Mouse (Mus musculus) ovary, postnatal 10 days (tissue): ENCODE results near the gene Barhl2.

ENCODE experiments used
- DNase-seq: peaks from one replicate; pipeline ENCODE4 v3.0.0; 2022; ENCODE audit warnings: low spot score

Gene Barhl2

DNA sequence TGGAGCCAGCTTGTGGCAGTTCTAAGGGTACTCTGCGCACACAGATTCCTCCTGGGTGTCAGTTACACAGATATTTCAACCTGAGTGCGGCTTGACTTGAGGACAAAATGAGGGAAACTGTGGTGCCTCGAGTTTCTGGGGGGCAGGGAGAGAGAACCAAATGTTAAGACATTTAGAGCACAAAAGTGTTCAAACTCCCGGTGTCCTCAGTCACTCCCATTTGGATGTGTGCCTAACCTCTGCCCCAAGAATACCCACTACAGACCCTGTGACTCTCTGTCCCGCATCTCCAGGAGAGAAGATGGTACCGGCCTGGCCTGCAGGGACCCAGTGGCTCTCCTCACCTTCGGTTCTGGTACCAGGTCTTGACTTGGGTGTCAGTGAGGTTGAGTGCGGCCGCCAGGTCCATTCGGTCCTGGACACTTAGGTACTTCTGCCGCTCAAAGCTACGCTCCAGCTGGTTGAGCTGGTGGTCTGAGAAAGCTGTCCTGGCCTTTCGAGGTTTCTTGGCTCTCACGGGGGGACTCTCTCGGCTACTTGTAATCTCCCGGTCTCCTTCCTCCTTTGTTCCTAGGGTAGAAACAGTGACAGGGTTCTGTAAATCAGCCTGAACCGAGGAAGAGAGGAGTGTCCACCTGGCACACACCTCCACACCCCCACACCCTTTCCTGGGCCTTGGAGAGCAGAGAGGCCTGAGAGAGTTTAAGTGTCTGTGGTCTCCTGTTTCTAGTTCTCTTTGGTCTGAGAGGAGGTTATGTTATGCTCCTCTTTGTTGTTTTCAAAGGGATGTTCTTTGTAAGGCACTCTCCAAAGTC is 2.7 kb downstream of the Barhl2 start:
- no peak for DNase-seq

- no peak for DNase-seq
These were observed 3.4 kb downstream of the Barhl2 start for GRCm38 (mm10) chr5:106454411-106455105.

DNA sequence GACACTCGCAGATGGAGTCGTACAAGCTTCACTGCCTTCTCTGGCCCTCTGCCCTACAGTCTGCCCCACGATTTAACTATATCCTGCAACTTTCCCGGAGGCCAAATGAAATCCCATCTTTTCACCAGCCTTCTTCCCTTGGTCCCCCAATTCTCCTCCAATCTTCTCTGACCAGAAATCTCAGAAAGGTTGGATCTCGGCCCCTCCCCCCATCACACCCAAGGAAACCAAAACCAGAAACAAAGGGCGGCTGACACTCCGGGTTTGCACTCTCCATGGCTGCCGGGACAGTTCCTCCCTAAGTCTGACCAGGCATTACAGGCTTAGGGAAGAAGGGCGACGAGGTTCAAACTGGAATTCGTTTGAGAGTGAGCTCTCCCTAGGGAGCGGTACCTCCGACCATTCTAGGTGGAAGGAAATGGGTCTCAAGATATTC is 4.1 kb downstream of the Barhl2 start:
- no peak for DNase-seq

DNA sequence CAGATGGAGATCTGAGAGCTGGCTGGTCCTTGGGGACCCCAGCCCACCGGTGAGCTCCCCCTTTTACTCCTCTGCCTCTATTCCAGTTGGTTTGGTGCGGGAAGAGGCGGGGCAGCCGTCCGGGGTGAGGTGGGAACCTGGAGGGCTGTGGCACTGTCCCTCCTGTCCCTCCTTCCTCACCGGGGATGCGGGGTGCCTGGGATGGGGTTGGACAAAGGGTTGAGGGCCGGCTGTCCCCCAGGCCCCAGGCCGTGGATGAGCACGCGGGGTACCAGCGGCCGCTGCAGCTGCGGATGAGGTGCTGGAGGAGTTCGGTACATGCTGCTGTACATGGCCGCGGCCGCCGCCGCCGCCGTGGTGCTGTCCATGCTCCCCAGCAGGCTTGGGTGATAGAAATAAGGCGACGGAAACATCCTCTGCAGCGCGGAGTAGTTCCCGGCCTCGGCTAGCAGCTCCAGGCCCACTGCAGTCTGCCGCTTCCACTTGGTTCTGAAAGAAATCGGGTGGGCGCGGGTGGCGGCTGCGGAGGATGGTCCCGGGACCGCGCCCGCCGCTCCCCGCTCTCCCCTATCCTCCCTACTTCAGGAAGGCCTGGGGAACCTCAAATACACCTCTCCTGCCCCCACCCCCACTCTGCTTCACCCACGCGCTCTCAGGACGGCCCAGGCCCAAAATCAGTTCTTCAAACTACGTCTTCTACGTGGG is 4.6 kb downstream of the Barhl2 start:
- no peak for DNase-seq

- no peak for DNase-seq
These were observed 5.3 kb downstream of the Barhl2 start for GRCm38 (mm10) chr5:106452686-106453085.

DNA sequence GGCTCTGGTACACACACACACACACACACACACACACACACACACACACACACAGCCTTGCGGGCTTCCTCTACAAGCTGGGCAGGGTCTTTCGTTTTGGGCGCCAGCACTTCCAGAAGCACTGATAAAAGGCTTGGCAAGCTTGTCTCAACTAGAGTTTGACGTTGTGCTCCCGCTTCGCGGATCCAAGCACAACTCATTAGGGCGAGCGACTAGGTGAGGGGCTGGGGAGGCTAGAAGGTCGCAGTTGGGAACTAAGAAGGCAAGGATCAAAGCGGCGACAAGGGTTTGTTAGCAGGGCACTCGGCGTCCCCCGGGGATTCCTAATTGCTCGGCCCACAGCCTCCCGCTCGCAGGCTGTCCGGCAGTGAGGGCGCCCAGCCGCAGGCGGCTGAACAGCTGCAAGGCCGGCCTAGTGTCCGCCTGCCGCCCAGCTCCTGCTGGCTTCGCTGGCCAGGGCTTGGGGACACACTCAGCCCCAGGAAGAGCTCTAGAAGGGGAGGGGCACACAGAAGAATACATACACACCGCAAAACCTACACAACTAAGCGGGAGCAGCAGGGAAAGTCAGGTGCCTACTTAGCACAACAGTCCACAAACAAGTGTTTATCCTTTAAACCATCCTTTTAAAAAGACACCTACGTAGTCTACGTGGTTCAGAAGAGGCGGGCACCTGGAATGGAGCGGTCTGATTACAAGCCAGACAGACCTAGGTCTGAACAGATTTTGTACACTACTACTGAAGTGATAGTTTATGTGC is 6.1 kb downstream of the Barhl2 start:
- DNase-seq: no peak

DNA sequence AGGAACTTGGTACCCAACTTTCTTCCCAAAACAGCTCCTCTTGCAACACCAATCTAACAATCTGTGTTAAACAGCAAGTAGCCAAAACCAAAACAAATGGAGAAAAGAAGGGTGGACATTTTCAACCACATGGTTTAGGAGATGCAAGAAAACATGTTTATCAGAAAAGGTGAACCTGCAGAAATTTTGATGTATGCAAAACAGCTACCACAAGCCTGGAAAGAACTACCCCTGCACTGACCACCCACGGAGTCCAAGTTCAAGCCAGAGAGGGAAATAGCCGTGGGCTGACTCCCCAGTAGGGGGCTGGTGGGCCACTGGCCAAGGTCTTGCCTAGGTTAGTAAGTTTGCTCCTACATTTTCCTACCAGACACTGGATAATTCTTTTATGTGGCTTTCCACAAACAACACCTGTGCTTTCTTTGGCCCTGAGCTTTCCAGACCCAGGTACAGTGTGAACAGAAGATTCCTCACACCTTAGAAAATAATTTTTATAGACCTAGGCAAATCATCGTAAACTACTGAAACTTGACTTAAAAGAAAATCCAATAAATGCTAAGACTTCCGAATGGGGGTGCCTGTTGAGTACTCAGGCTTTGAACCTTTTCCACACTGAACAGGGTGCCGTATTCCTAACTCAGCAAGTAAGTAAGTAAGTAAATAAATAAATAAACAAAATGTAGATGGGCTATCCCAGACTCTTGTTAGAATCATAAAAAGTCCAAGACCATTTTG is 7.4 kb downstream of the Barhl2 start:
- no peak for DNase-seq

GRCm38 (mm10) chr5:106449720-106450425 is 8.1 kb downstream of the Barhl2 start:
- no peak for DNase-seq

- DNase-seq: no peak
These were observed 9.2 kb downstream of the Barhl2 start for GRCm38 (mm10) chr5:106448798-106449125.

DNA sequence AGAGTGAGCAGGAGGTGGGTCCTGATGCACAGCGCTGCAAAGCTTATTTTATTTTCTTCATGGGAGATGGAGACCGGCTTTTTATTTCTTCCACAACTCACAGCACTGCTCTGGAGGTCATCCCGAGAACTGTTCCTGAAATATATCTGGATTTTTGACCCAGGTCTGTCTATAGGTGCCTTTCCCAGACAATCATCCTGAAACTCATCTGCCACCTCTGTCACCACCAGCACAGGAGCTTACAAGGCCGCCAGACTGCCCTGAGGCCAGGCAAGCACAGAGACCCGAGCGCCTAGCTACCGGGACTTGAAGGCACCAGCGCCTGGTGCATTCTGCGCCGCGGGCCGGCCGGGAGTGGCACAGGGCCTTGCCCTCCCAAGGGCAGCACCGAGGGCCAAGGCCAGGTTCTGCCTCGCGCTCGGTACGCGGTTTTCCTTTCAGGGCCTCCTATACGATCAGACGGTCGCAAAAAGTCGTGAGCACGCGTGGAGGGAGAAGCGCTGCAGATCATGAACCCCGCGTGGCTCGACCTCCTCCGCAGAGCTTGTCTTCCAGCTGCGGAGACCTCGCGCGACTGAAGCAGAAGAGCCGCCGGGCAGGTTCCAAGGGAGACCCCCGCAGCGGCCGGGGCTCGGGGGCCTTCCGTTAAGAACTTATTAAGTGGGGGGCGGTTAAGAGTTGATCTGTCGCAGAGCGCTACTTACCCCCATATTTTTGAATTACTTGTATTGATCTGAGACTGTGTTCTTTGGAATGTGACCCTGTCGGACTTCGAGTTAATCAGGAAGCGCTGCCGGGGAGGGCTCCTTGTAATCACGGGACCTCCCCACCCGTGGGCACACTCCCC is 9.8 kb downstream of the Barhl2 start:
- no peak for DNase-seq

DNA sequence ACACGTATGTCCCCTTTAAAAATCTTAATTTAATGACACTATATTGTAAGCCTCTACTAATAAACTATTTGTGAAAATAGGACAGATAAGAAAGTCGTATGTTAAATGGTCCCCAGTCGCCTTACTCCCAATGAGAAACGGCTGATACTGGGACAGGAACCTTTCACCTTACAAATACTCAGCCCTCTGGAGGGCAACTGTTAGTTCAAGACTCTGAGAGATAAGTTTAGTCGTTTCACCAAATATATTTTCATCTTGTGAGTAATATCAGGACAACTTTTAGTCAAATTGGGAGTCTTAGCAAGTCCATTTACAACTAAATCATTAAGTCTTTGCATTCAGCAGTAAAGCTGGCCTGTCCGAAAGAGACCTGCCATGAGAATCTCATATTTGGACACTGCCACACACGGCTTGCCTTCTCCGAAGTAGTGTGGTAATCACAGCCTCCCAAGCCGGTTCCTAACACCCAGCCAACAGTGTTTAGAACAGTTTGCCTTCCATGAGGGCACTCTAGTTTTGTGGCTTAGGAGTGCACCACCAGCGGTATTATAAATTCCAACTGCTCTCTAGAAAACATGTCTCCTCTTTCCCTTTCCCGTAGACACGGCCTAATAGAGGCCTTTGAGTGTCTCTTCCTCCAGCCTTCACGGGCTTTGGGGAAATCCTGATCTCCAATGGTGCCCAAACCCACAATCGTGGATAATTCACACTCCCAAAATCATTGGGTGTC is 10.7 kb downstream of the Barhl2 start:
- DNase-seq: no peak

DNA sequence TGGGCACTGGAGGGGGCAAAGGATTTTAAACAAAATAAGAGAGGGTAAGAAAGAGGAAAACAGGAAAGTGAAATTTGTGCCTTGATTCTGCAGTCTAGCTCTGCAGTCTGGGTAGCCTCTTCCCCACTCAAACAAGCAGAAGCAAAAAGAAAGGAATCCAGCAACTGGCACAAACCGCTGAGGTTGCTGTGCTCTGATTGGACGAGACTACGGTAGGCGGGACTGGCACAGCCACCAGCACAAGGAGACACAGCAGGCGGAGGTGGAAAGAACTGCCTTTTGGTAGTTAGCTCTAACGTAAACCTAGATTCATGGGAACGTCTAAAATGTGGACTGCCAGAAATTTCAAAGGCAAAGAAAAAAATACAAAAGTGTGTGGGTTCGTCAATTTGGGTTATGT is 11.4 kb downstream of the Barhl2 start:
- no peak for DNase-seq

- no peak for DNase-seq
These were observed 12.3 kb downstream of the Barhl2 start for GRCm38 (mm10) chr5:106445681-106446080.

DNA sequence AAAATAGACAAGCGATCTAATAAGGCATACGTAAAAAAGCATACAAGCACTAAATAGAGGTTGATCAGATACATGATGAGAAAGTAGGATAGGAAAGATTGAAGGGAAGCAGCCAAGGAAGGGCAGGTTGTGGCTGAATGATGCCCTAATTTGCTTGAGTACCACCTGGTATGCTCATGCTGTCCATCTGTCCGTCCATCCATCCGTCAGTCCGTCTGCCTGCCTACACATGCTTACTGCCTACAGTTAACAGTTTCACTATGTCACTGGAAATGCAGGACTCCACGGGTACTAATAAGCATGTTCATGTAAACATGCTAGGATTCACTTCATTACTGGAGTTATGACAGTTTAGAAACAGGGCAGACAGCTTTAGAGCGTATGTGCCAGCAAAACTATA is 19.1 kb downstream of the Barhl2 start:
- no peak for DNase-seq

GRCm38 (mm10) chr5:106426069-106426468 is 31.9 kb downstream of the Barhl2 start:
- DNase-seq: no peak

DNA sequence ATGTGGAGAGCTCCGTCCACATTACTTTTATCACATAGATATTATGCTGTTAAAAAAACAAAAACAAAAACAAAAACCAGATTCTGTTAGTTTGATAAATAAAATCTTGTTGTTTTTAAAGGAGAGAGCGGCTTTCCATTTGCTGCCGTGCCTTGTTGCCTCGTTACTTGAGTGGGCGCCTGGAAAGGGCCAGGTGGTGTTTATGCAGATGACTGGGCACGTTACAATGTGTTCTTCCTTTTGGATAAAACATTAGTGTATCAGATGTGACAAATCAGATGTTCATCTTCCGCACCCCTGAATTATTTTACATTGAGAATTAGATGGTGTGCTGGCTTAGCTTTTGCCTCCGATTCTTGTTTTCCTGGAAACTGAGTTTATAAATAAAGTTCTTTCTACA is 37.1 kb downstream of the Barhl2 start:
- DNase-seq: no peak

GRCm38 (mm10) chr5:106420370-106420769 is 37.6 kb downstream of the Barhl2 start:
- DNase-seq: no peak

- no peak for DNase-seq
These were observed 40.8 kb downstream of the Barhl2 start for GRCm38 (mm10) chr5:106417210-106417609.

DNA sequence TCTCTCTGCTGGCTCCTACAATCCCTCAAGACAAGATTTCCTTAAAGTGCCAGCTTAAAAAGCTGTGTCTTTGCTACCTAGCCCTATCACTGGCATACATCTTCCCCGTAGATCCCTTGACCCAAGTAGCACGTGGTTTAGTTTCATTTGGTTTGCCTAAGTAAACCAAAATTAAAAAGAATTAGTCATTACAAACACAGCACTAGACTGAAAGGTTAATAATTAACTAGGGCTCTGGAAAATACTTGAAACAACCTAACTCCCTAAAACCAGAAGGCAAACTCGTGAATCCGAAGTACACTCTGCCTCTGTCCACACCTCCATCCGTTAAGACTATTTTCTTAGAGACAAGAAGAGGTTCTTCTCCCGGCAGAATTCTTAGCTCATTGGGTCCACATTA is 41.4 kb downstream of the Barhl2 start:
- no peak for DNase-seq
